Mouse (Mus musculus): ENCODE data around the gene Ehd3. TPM values are rescaled to one million over a fixed set of nuclear protein-coding genes. Genes with fewer than 3 reads are reported as not detected.
"Not testable (repeated sequence)": the region's sequence is repeated elsewhere in the genome, so short reads cannot be mapped to it uniquely, and the experiment has no call there.

The Ehd3 gene
- polyA plus RNA-seq, 1 experiment from 2014 or later, result 5.3 TPM

DNA sequence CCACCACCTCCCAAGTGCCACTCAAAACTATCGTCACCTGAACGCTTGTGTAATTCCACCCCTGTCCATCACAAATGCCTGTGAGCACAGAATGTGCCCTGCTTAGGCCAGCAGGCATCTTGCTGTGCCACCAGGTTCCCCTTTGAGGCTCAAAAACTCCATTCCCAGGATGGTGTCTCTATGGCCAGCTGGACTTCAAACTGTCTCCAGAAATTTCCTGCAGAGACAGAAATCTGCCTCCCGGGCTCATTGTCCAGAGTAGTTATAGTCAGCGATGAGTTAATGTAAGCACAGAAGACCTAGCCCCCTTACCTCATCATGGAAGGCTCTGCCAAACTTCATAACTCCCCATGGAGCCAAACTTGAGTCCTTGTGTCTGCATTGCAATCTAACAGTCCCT, 33.3 kb downstream of the Ehd3 start:
- no peaks in the 10 kb centered on the region for H3K36me3 ChIP-seq (ENCODE audit: control insufficient read depth, insufficient read depth, low read length)
- no peak for ATAC-seq (ENCODE audit: insufficient read depth, low FRiP score)
- H3K9me3 ChIP-seq (replicated peaks; ENCODE audit: control insufficient read depth, low read length), result no peaks in the 10 kb centered on the region
- WGBS, result 85% methylated on average over 4 of the region's 4 CpGs
- H3K4me3 ChIP-seq (replicated peaks; ENCODE audit: low read length), result no peak overlapping the region
- no peak overlapping the region for H3K4me2 ChIP-seq (ENCODE audit: low read depth, low read length)
- no peak overlapping the region for H3K27ac ChIP-seq (ENCODE audit: low read length)
- H3K4me1 ChIP-seq (ENCODE audit: control insufficient read depth, insufficient read depth, low read length), result no peaks in the 10 kb centered on the region
- H3K9ac ChIP-seq (ENCODE audit: low read length), result no peak overlapping the region
- no peaks in the 10 kb centered on the region for H3K27me3 ChIP-seq (ENCODE audit: control insufficient read depth, insufficient read depth, low read length)

DNA sequence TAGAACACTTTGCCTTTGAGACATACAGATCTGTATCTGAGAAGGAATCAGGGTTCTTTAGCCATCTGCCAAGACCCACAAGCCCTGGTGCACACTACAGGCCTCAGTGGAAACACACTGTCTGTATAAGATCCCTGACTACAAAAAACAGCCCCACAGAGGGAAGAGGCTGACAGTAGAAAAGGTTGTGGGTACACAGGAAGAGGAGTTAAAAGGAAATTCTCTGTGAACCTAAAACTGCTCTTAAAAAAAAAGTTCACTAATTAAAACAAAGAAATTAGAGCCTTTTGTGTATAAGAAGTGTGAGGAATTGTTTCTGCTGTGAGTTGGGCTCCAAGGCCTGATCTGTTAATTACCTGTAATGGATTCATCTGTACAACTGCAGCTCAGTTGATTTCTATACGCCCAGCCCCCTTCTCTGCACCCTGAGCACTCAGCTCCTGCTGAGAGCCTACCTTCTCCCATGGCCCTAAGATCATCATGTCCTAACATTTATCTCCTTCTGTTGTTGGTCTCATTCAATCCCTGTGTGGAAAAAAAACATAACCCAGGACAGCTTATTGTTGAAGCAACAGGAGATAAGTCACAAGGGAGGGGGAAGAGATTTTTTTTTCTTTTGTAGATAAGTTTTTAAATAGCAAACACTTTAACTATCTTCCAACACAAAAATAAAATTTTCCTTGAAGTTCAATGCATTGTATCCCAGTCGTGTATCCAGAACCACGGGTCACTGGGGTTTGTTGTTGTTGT, 35.3 kb downstream of the Ehd3 start:
- H3K4me3 ChIP-seq (replicated peaks; ENCODE audit: low read length), result no peak overlapping the region
- H3K9ac ChIP-seq (ENCODE audit: low read length), result no peak overlapping the region
- H3K4me1 ChIP-seq (ENCODE audit: control insufficient read depth, insufficient read depth, low read length), result no peaks in the 10 kb centered on the region
- no peak overlapping the region for H3K27ac ChIP-seq (ENCODE audit: low read length)
- no peaks in the 10 kb centered on the region for H3K9me3 ChIP-seq (replicated peaks; ENCODE audit: control insufficient read depth, low read length)
- H3K4me2 ChIP-seq (ENCODE audit: low read depth, low read length), result no peak overlapping the region
- WGBS, result 57% methylated on average over 3 of the region's 3 CpGs
- ATAC-seq (ENCODE audit: insufficient read depth, low FRiP score), result no peak
- H3K36me3 ChIP-seq (ENCODE audit: control insufficient read depth, insufficient read depth, low read length), result no peaks in the 10 kb centered on the region
- no peaks in the 10 kb centered on the region for H3K27me3 ChIP-seq (ENCODE audit: control insufficient read depth, insufficient read depth, low read length)

- H3K4me2 ChIP-seq (ENCODE audit: low read depth, low read length); H3K27me3 ChIP-seq (ENCODE audit: control insufficient read depth, insufficient read depth, low read length); H3K9me3 ChIP-seq (replicated peaks; ENCODE audit: control insufficient read depth, low read length); H3K27ac ChIP-seq (ENCODE audit: low read length); ATAC-seq (ENCODE audit: insufficient read depth, low FRiP score); H3K4me1 ChIP-seq (ENCODE audit: control insufficient read depth, insufficient read depth, low read length); H3K9ac ChIP-seq (ENCODE audit: low read length); H3K4me3 ChIP-seq (replicated peaks; ENCODE audit: low read length); H3K36me3 ChIP-seq (ENCODE audit: control insufficient read depth, insufficient read depth, low read length): not testable (repeated sequence)
- 41% methylated on average over 1 of the region's 1 CpGs for WGBS
These were observed 35.9 kb downstream of the Ehd3 start for GRCm38 (mm10) chr17:73839876-73840275.

DNA sequence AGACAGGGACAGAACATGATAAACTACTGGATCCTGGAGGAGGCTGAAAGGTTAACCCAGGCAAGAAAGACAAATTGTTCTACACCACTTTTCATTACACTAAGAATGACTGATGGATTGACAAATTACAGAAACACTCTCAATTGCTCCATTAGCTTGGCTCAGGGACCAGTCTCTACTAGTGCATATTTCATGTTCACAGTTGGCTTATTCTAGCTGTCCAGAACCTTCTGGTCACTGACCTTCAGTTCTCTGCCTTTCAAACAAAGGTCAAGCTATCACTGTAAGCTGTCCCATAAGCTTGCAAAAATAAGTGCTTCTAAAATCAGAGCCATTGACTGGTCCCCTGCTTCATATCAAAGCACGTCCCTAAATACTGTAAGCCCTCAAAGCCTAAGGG, 39.0 kb downstream of the Ehd3 start:
- H3K9ac ChIP-seq (ENCODE audit: low read length), result no peak overlapping the region
- H3K27ac ChIP-seq (ENCODE audit: low read length), result no peak overlapping the region
- no peak overlapping the region for H3K4me3 ChIP-seq (replicated peaks; ENCODE audit: low read length)
- no peaks in the 10 kb centered on the region for H3K36me3 ChIP-seq (ENCODE audit: control insufficient read depth, insufficient read depth, low read length)
- 66% methylated on average over 1 of the region's 1 CpGs for WGBS
- H3K9me3 ChIP-seq (replicated peaks; ENCODE audit: control insufficient read depth, low read length), result no peaks in the 10 kb centered on the region
- no peak overlapping the region for H3K4me2 ChIP-seq (ENCODE audit: low read depth, low read length)
- H3K4me1 ChIP-seq (ENCODE audit: control insufficient read depth, insufficient read depth, low read length), result no peaks in the 10 kb centered on the region
- no peak for ATAC-seq (ENCODE audit: insufficient read depth, low FRiP score)
- no peaks in the 10 kb centered on the region for H3K27me3 ChIP-seq (ENCODE audit: control insufficient read depth, insufficient read depth, low read length)

DNA sequence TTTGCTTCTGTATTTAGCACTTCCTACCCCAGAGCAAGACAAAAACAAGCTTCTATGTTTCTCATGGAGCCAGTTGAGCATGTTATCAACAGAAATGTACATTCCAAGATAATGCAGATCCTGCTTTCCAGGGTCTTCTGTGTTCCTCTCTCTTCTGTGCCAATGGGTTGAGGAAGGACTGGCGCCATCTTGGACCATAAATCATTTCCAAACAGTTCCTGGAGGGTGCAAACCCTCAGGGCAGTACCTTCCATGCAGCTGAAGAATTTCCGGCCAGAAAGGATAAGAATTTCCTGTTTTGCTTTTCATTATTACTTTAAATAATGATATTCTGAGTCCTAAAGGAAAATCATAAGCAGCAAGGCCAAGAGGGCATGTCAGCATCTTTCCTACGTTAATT, 41.7 kb downstream of the Ehd3 start:
- H3K27ac ChIP-seq (ENCODE audit: low read length), result no peak overlapping the region
- H3K9me3 ChIP-seq (replicated peaks; ENCODE audit: control insufficient read depth, low read length), result no peaks in the 10 kb centered on the region
- no peaks in the 10 kb centered on the region for H3K36me3 ChIP-seq (ENCODE audit: control insufficient read depth, insufficient read depth, low read length)
- no peaks in the 10 kb centered on the region for H3K27me3 ChIP-seq (ENCODE audit: control insufficient read depth, insufficient read depth, low read length)
- H3K4me3 ChIP-seq (replicated peaks; ENCODE audit: low read length), result no peak overlapping the region
- no peak overlapping the region for H3K9ac ChIP-seq (ENCODE audit: low read length)
- no peaks in the 10 kb centered on the region for H3K4me1 ChIP-seq (ENCODE audit: control insufficient read depth, insufficient read depth, low read length)
- ATAC-seq (ENCODE audit: insufficient read depth, low FRiP score), result no peak
- WGBS, result 64% methylated on average over 3 of the region's 3 CpGs
- H3K4me2 ChIP-seq (ENCODE audit: low read depth, low read length), result no peak overlapping the region

- Histone ChIP-seq H3K4me2 (ENCODE audit: low read depth, low read length) (no peak overlapping the region), H3K9ac (ENCODE audit: low read length) (no peak overlapping the region), H3K27ac (ENCODE audit: low read length) (no peak overlapping the region), H3K4me3 (replicated peaks; ENCODE audit: low read length) (no peak overlapping the region), H3K27me3 (ENCODE audit: control insufficient read depth, insufficient read depth, low read length) (no peaks in the 10 kb centered on the region), H3K9me3 (replicated peaks; ENCODE audit: control insufficient read depth, low read length) (no peaks in the 10 kb centered on the region), H3K4me1 (ENCODE audit: control insufficient read depth, insufficient read depth, low read length) (no peaks in the 10 kb centered on the region), H3K36me3 (ENCODE audit: control insufficient read depth, insufficient read depth, low read length) (no peaks in the 10 kb centered on the region)
- ATAC-seq (ENCODE audit: insufficient read depth, low FRiP score), result no peak
- 92% methylated on average over 1 of the region's 1 CpGs for WGBS
These were observed 43.5 kb downstream of the Ehd3 start for GRCm38 (mm10) chr17:73847399-73847798.

- no peaks in the 10 kb centered on the region for H3K36me3 ChIP-seq (ENCODE audit: control insufficient read depth, insufficient read depth, low read length)
- no peak overlapping the region for H3K27ac ChIP-seq (ENCODE audit: low read length)
- H3K4me1 ChIP-seq (ENCODE audit: control insufficient read depth, insufficient read depth, low read length), result no peaks in the 10 kb centered on the region
- H3K9ac ChIP-seq (ENCODE audit: low read length), result no peak overlapping the region
- 64% methylated on average over 11 of the region's 11 CpGs for WGBS
- H3K4me2 ChIP-seq (ENCODE audit: low read depth, low read length), result no peak overlapping the region
- no peaks in the 10 kb centered on the region for H3K27me3 ChIP-seq (ENCODE audit: control insufficient read depth, insufficient read depth, low read length)
- H3K4me3 ChIP-seq (replicated peaks; ENCODE audit: low read length), result no peak overlapping the region
- no peaks in the 10 kb centered on the region for H3K9me3 ChIP-seq (replicated peaks; ENCODE audit: control insufficient read depth, low read length)
- ATAC-seq (ENCODE audit: insufficient read depth, low FRiP score), result no peak
These were observed 49.1 kb downstream of the Ehd3 start for GRCm38 (mm10) chr17:73853041-73853440.

GRCm38 (mm10) chr17:73853717-73854116, 49.8 kb downstream of the Ehd3 start:
- WGBS, result 66% methylated on average over 4 of the region's 4 CpGs
- H3K4me1 ChIP-seq (ENCODE audit: control insufficient read depth, insufficient read depth, low read length), result no peaks in the 10 kb centered on the region
- ATAC-seq (ENCODE audit: insufficient read depth, low FRiP score), result no peak
- H3K4me2 ChIP-seq (ENCODE audit: low read depth, low read length), result no peak overlapping the region
- H3K27me3 ChIP-seq (ENCODE audit: control insufficient read depth, insufficient read depth, low read length), result no peaks in the 10 kb centered on the region
- H3K4me3 ChIP-seq (replicated peaks; ENCODE audit: low read length), result no peak overlapping the region
- H3K36me3 ChIP-seq (ENCODE audit: control insufficient read depth, insufficient read depth, low read length), result no peaks in the 10 kb centered on the region
- H3K27ac ChIP-seq (ENCODE audit: low read length), result no peak overlapping the region
- H3K9me3 ChIP-seq (replicated peaks; ENCODE audit: control insufficient read depth, low read length), result no peaks in the 10 kb centered on the region
- no peak overlapping the region for H3K9ac ChIP-seq (ENCODE audit: low read length)

DNA sequence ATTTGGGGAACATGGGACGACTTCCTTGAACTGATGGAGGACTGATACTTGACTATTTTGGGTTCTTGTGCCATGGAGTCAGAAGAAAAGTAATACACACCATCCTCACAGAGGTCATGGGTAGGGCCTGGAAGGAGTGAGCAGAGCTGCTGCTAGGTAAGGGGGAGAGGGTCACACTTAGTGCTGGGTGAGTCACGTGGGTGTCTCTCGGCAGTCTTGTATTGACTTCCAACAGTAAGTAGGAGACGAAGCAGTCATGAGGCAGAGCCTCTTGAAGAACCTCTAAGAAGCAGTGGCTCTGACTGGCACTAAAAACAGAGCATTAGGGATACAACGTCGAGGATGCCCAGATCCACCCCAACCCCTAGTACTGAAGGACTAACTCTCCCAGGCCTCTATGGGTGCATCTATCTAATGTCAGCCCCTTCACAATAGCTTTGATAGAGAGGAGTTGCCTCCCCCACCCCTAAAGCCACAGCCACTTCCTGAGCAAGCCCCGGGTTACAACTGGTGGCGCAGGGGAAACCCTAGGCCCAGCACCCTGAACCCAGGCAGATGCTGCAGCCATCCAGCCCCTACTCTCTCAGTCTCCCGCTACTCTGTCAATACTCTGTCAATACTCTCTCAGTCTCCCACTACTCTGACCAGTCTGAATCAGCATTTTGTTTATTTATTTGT, 65.2 kb downstream of the Ehd3 start:
- Histone ChIP-seq H3K9ac (ENCODE audit: low read length) (no peak overlapping the region), H3K4me3 (replicated peaks; ENCODE audit: low read length) (no peak overlapping the region), H3K9me3 (replicated peaks; ENCODE audit: control insufficient read depth, low read length) (no peaks in the 10 kb centered on the region), H3K4me2 (ENCODE audit: low read depth, low read length) (no peak overlapping the region), H3K36me3 (ENCODE audit: control insufficient read depth, insufficient read depth, low read length) (no peaks in the 10 kb centered on the region), H3K27ac (ENCODE audit: low read length) (no peak overlapping the region), H3K27me3 (ENCODE audit: control insufficient read depth, insufficient read depth, low read length) (no peaks in the 10 kb centered on the region), H3K4me1 (ENCODE audit: control insufficient read depth, insufficient read depth, low read length) (no peaks in the 10 kb centered on the region)
- WGBS, result 92% methylated on average over 9 of the region's 9 CpGs
- no peak for ATAC-seq (ENCODE audit: insufficient read depth, low FRiP score)

Data from stomach, embryonic 16.5 days (tissue).